Mouse (Mus musculus): Measurements from ENCODE around the gene Selenoh. TPM values are rescaled to one million over a fixed set of nuclear protein-coding genes. Genes with fewer than 3 reads are reported as not detected.

Gene Selenoh
- total RNA-seq (2021): 10 to 100 TPM; 13.3 to 15.6 TPM
- long read RNA-seq, experiment 1, transcript Selenoh-203 (4 exons, 747 nt): major isoform, 5 of 5 reads
- long read RNA-seq, experiment 1, partial matches to known transcripts: 0 of 5 reads
- long read RNA-seq, experiment 1, other reads (novel, unspliced or antisense): 0 of 5 reads
- long read RNA-seq, experiment 2, transcript Selenoh-203 (4 exons, 747 nt): major isoform, 11 of 12 reads
- long read RNA-seq, experiment 2, partial matches to known transcripts: 0 of 12 reads
- long read RNA-seq, experiment 2, other reads (novel, unspliced or antisense): 0 of 12 reads

GRCm38 (mm10) chr2:84670569-84670933, at the start of gene Selenoh:
Gene Selenoh (minus strand): TSS chr2:84670770.
- peak; percentile 82 for DNase-seq
- intact Hi-C loops (cut with DNase I; ENCODE audit: low total_unique reads): no loop called here

- no peak for DNase-seq
- intact Hi-C loops (cut with DNase I; ENCODE audit: low total_unique reads): no loop called here
These were observed 46.8 kb upstream of the Selenoh start for GRCm38 (mm10) chr2:84717357-84717756.

- intact Hi-C loops (cut with DNase I; ENCODE audit: low total_unique reads): no loop called here
- no peak for DNase-seq
These were observed 46.1 kb upstream of the Selenoh start for GRCm38 (mm10) chr2:84716423-84717355.

- peak; percentile 73 for DNase-seq
- intact Hi-C loops (cut with DNase I; ENCODE audit: low total_unique reads): no loop called here
These were observed 45.2 kb upstream of the Selenoh start for GRCm38 (mm10) chr2:84715562-84716361.

- intact Hi-C loops (cut with DNase I; ENCODE audit: low total_unique reads): no loop called here
- peak; percentile 99 for DNase-seq
These were observed 44.4 kb upstream of the Selenoh start, which contains the start of gene Zdhhc5 for GRCm38 (mm10) chr2:84714811-84715561. Gene Zdhhc5 (minus strand): TSS chr2:84715180.

GRCm38 (mm10) chr2:84714422-84714810, 43.8 kb upstream of the Selenoh start:
- intact Hi-C loops (cut with DNase I; ENCODE audit: low total_unique reads): no loop called here
- DNase-seq: no peak

- DNase-seq: no peak
- intact Hi-C loops (cut with DNase I; ENCODE audit: low total_unique reads): no loop called here
These were observed 41.3 kb upstream of the Selenoh start for GRCm38 (mm10) chr2:84711898-84712297.

GRCm38 (mm10) chr2:84707523-84707922, 37.0 kb upstream of the Selenoh start:
- intact Hi-C loops (cut with DNase I; ENCODE audit: low total_unique reads): no loop called here
- no peak for DNase-seq

- intact Hi-C loops (cut with DNase I; ENCODE audit: low total_unique reads): no loop called here
- DNase-seq: no peak
These were observed 34.7 kb upstream of the Selenoh start for GRCm38 (mm10) chr2:84705295-84705694.

- intact Hi-C loops (cut with DNase I; ENCODE audit: low total_unique reads): no loop called here
- DNase-seq: no peak
These were observed 33.8 kb upstream of the Selenoh start for GRCm38 (mm10) chr2:84704329-84704728.

- intact Hi-C loops (cut with DNase I; ENCODE audit: low total_unique reads): no loop called here
- no peak for DNase-seq
These were observed 32.9 kb upstream of the Selenoh start for GRCm38 (mm10) chr2:84703497-84703896.

GRCm38 (mm10) chr2:84695007-84695695, 24.6 kb upstream of the Selenoh start:
- intact Hi-C loops (cut with DNase I; ENCODE audit: low total_unique reads): no loop called here
- no peak for DNase-seq

- DNase-seq: no peak
- intact Hi-C loops (cut with DNase I; ENCODE audit: low total_unique reads): no loop called here
These were observed 19.5 kb upstream of the Selenoh start for GRCm38 (mm10) chr2:84690050-84690449.

GRCm38 (mm10) chr2:84688080-84688844, 17.7 kb upstream of the Selenoh start:
- no peak for DNase-seq
- intact Hi-C loops (cut with DNase I; ENCODE audit: low total_unique reads): no loop called here

GRCm38 (mm10) chr2:84682605-84683183, 12.1 kb upstream of the Selenoh start:
- intact Hi-C loops (cut with DNase I; ENCODE audit: low total_unique reads): no loop called here
- DNase-seq: no peak

- intact Hi-C loops (cut with DNase I; ENCODE audit: low total_unique reads): no loop called here
- no peak for DNase-seq
These were observed 8.4 kb upstream of the Selenoh start, which contains the start of gene Tmx2 for GRCm38 (mm10) chr2:84679016-84679415. Gene Tmx2 (minus strand): TSS chr2:84679140.
